Mouse (Mus musculus) lung, adult 2 months (tissue): Measurements from ENCODE around the gene Masp2. TPM values are rescaled to one million over a fixed set of nuclear protein-coding genes. Genes with fewer than 3 reads are reported as not detected.

Experiments
- DNase-seq: peaks from one replicate; pipeline ENCODE4 v3.0.0; 2022
- H3K4me1 ChIP-seq: fragments of 200-500 bp; 2 replicates; pipeline ENCODE4 v1.6.1; 2011; ENCODE audit warnings: low read length; ENCODE audit not compliant: control insufficient read depth, insufficient read depth
- H3K4me3 ChIP-seq: fragments of 200-500 bp; replicated peaks from 2 replicates; pipeline ENCODE3; 2011; ENCODE audit warnings: low read depth, mild to moderate bottlenecking, control low read depth, low read length; ENCODE audit errors: extremely low read depth
- CTCF ChIP-seq: fragments of 200-500 bp; IDR thresholded peaks from 2 replicates; pipeline ENCODE4 v1.5.1; 2011; ENCODE audit warnings: mild to moderate bottlenecking, low read length, control low read depth; ENCODE audit not compliant: insufficient read depth
- POLR2A ChIP-seq: fragments of 200-500 bp; IDR thresholded peaks from 2 replicates; pipeline ENCODE4 v1.6.1; 2011; ENCODE audit warnings: low read depth, mild to moderate bottlenecking, control low read depth, low read length, borderline replicate concordance; ENCODE audit errors: extremely low read depth
- WGBS: fragments of 180-500 bp; shearing (Covaris S2); methylation state at CpG from one replicate; pipeline ENCODE4 v1.1.7; 2018; 5-methylcytosine and 5-hydroxymethylcytosine counted together
- polyA plus RNA-seq: library from polyadenylated mRNA; depleted of rRNA; stranded (reverse); fragments of >200 nt; gene quantifications from 2 replicates; pipeline ENCODE4 v1.2.3, GENCODE M21; 2012

Gene Masp2
- polyA plus RNA-seq, 1 experiment, result 0.28 TPM

- DNase-seq, result no peak
- 79% methylated on average over 5 of the region's 5 CpGs for WGBS
- TF ChIP-seq CTCF (no peak), POLR2A (no peak)
- no peaks in the 10 kb centered on the region for H3K4me1 ChIP-seq
- no peak overlapping the region for H3K4me3 ChIP-seq
These were observed 20.9 kb upstream of the Masp2 start for GRCm38 (mm10) chr4:148581422-148581821.

GRCm38 (mm10) chr4:148583257-148583656 is 19.1 kb upstream of the Masp2 start:
- H3K4me3 ChIP-seq, result no peak overlapping the region
- 37% methylated on average over 4 of the region's 4 CpGs for WGBS
- TF ChIP-seq POLR2A (no peak), CTCF (no peak)
- DNase-seq, result no peak
- no peaks in the 10 kb centered on the region for H3K4me1 ChIP-seq

GRCm38 (mm10) chr4:148586648-148587047 is 15.7 kb upstream of the Masp2 start:
- Histone ChIP-seq H3K4me1 (peaks cover 4% of the 10 kb centered on the region), H3K4me3 (no peak overlapping the region)
- DNase-seq, result no peak
- WGBS, result 52% methylated on average over 9 of the region's 9 CpGs
- TF ChIP-seq POLR2A, result no peak
- no peak for TF ChIP-seq CTCF

GRCm38 (mm10) chr4:148588793-148589192 is 13.6 kb upstream of the Masp2 start:
- H3K4me1 ChIP-seq, result peaks cover 9% of the 10 kb centered on the region
- H3K4me3 ChIP-seq, result no peak overlapping the region
- no peak for DNase-seq
- TF ChIP-seq POLR2A (no peak), CTCF (no peak)
- WGBS, result 64% methylated on average over 9 of the region's 9 CpGs

- WGBS, result 52% methylated on average over 7 of the region's 8 CpGs
- peak; percentile 35 for DNase-seq
- TF ChIP-seq CTCF (no peak), POLR2A (no peak)
- peaks cover 9% of the 10 kb centered on the region for H3K4me1 ChIP-seq
- H3K4me3 ChIP-seq, result no peak overlapping the region
These were observed 12.8 kb upstream of the Masp2 start for GRCm38 (mm10) chr4:148589565-148589964.

- TF ChIP-seq CTCF, result no peak
- TF ChIP-seq POLR2A, result no peak
- peak; percentile 17 for DNase-seq
- Histone ChIP-seq H3K4me1 (peaks cover 9% of the 10 kb centered on the region), H3K4me3 (peak overlapping the region; percentile 82)
- WGBS, result 4% methylated on average over 18 of the region's 18 CpGs
These were observed 11.8 kb upstream of the Masp2 start for GRCm38 (mm10) chr4:148590421-148591170.

GRCm38 (mm10) chr4:148591171-148591630 is 11.2 kb upstream of the Masp2 start, which contains the start of gene Srm:
TSS of gene Srm (plus strand) at chr4:148591503.
- Histone ChIP-seq H3K4me1 (peaks cover 9% of the 10 kb centered on the region), H3K4me3 (peak within 1 kb of the TSS; percentile 82)
- TF ChIP-seq CTCF (no peak), POLR2A (no peak)
- peak; percentile 95 for DNase-seq
- under 1% methylated on average over 48 of the region's 50 CpGs for WGBS

- under 1% methylated on average over 53 of the region's 53 CpGs for WGBS
- peak overlapping the region; percentile 74 for H3K4me3 ChIP-seq
- TF ChIP-seq POLR2A, result no peak
- no peak for TF ChIP-seq CTCF
- DNase-seq, result no peak
- peaks cover 9% of the 10 kb centered on the region for H3K4me1 ChIP-seq
These were observed 10.5 kb upstream of the Masp2 start for GRCm38 (mm10) chr4:148591637-148592380.

GRCm38 (mm10) chr4:148593996-148594395 is 8.4 kb upstream of the Masp2 start:
- 95% methylated on average over 11 of the region's 11 CpGs for WGBS
- TF ChIP-seq CTCF (no peak), POLR2A (no peak)
- no peak for DNase-seq
- H3K4me3 ChIP-seq, result no peak overlapping the region
- peaks cover 9% of the 10 kb centered on the region for H3K4me1 ChIP-seq
